Mouse (Mus musculus) heart, adult 2 months (tissue): ENCODE results near the gene Folr1. TPM values are rescaled to one million over a fixed set of nuclear protein-coding genes. Genes with fewer than 3 reads are reported as not detected.

Source experiments
- DNase-seq, 2 experiments: peaks; one replicate each; pipeline ENCODE4 v3.0.0; 2021
- H3K27ac ChIP-seq: fragments of 200-600 bp; 2 replicates; pipeline ENCODE4 v1.8.1; 2022
- H3K27me3 ChIP-seq: fragments of 200-500 bp; 2 replicates; pipeline ENCODE4 v1.6.1; 2012; ENCODE audit warnings: mild to moderate bottlenecking, low read length, inconsistent platforms, mixed read lengths; ENCODE audit not compliant: control insufficient read depth, insufficient read depth
- H3K36me3 ChIP-seq: fragments of 200-500 bp; 2 replicates; pipeline ENCODE4 v1.6.1; 2012; ENCODE audit warnings: low read length, inconsistent platforms; ENCODE audit not compliant: control insufficient read depth, insufficient read depth
- H3K4me1 ChIP-seq: fragments of 200-500 bp; 2 replicates; pipeline ENCODE4 v1.6.1; 2011; ENCODE audit warnings: low read length; ENCODE audit not compliant: control insufficient read depth, insufficient read depth
- H3K4me3 ChIP-seq: fragments of 200-600 bp; 2 replicates; pipeline ENCODE4 v1.8.1; 2022
- H3K79me2 ChIP-seq: fragments of 200-500 bp; replicated peaks from 2 replicates; pipeline ENCODE4 v1.6.1; 2012; ENCODE audit warnings: mild to moderate bottlenecking, inconsistent platforms, low read length, moderate library complexity, mixed read lengths; ENCODE audit not compliant: control insufficient read depth, insufficient read depth
- H3K9ac ChIP-seq: fragments of 200-500 bp; 2 replicates; pipeline ENCODE4 v1.6.1; 2012; ENCODE audit warnings: low read depth, mild to moderate bottlenecking, control low read depth, inconsistent platforms, low read length, mixed read lengths
- CTCF ChIP-seq: fragments of 200-600 bp; IDR thresholded peaks from 2 replicates; pipeline ENCODE4 v1.8.1; 2022; ENCODE audit warnings: antibody characterized with exemption, mild to moderate bottlenecking, moderate library complexity
- EP300 ChIP-seq: fragments of 200-500 bp; IDR thresholded peaks from 2 replicates; pipeline ENCODE4 v1.6.1; 2011; ENCODE audit warnings: low read depth, low read length, control low read depth; ENCODE audit not compliant: insufficient read depth
- POLR2A ChIP-seq: fragments of 200-500 bp; IDR thresholded peaks from 2 replicates; pipeline ENCODE4 v1.6.1; 2011; ENCODE audit warnings: mild to moderate bottlenecking, low read depth, low read length, control low read depth; ENCODE audit not compliant: insufficient read depth
- WGBS: fragments of 180-500 bp; shearing (Covaris S2); methylation state at CpG from one replicate; pipeline ENCODE4 v1.1.7; 2018; 5-methylcytosine and 5-hydroxymethylcytosine counted together
- intact Hi-C: fragments of 180-260 bp; cut with DNase I; formaldehyde crosslinking; loops from one replicate; pipeline ENCODE4 v1.15.1; 2025
- microRNA-seq, 2 experiments: library from miRNA; unstranded; fragments of <30 nt; microRNA quantifications; one replicate each; pipeline ENCODE4 v1.2.0; 2021
- polyA plus RNA-seq: library from polyadenylated mRNA; depleted of rRNA; stranded (reverse); fragments of >200 nt; gene quantifications from 2 replicates; pipeline ENCODE4 v1.2.3, GENCODE M21; 2012; rRNA removed
- total RNA-seq, 2 experiments: library from RNA; stranded (reverse); gene quantifications; 2 replicates each; pipeline ENCODE4 v1.2.3; 2021

The Folr1 gene
- total and polyA plus RNA-seq, 3 experiments, result 0.39 TPM; not detected in 2

- Histone ChIP-seq H3K79me2 (no peaks in the 10 kb centered on the region), H3K4me3 (no peak overlapping the region), H3K4me1 (peaks cover 3% of the 10 kb centered on the region; the same call in 1 of the 2 replicates), H3K36me3 (no peaks in the 10 kb centered on the region; the same call in 1 of the 2 replicates), H3K9ac (no peak overlapping the region), H3K27me3 (peaks cover 14% of the 10 kb centered on the region), H3K27ac (no peak overlapping the region)
- 61% methylated on average over 32 of the region's 32 CpGs for WGBS
- TF ChIP-seq CTCF (peak; percentile 57), POLR2A (no peak), EP300 (no peak)
- intact Hi-C loops, result no loop called here
- DNase-seq, result peak; percentile 33 to 38
Measured at GRCm38 (mm10) chr7:101822836-101823757, 47.5 kb downstream of the Folr1 start.

GRCm38 (mm10) chr7:101821571-101822501 lies 48.8 kb downstream of the Folr1 start:
- peak overlapping the region; percentile 67 for H3K9ac ChIP-seq
- WGBS, result under 1% methylated on average over 71 of the region's 71 CpGs
- peaks cover 3% of the 10 kb centered on the region; the same call in 1 of the 2 replicates for H3K4me1 ChIP-seq
- peak overlapping the region; percentile 43 for H3K4me3 ChIP-seq
- H3K27me3 ChIP-seq, result peaks cover 17% of the 10 kb centered on the region
- no peaks in the 10 kb centered on the region for H3K79me2 ChIP-seq
- H3K36me3 ChIP-seq, result no peaks in the 10 kb centered on the region
- intact Hi-C loops, result no loop called here
- peak overlapping the region; percentile 59 for H3K27ac ChIP-seq
- peak; percentile 74 to 79 for DNase-seq
- TF ChIP-seq CTCF (peak; percentile 14), POLR2A (no peak), EP300 (0 out of 2 replicates have a peak, but pooled peaks have one; percentile 3)

GRCm38 (mm10) chr7:101820295-101821030 lies 50.1 kb downstream of the Folr1 start:
- peak; percentile 18 to 36 for DNase-seq
- no peaks in the 10 kb centered on the region for H3K36me3 ChIP-seq
- TF ChIP-seq EP300 (no peak), POLR2A (0 out of 2 replicates have a peak, but pooled peaks have one; percentile 21), CTCF (no peak)
- peaks cover 3% of the 10 kb centered on the region; the same call in 1 of the 2 replicates for H3K4me1 ChIP-seq
- H3K9ac ChIP-seq, result peak overlapping the region; percentile 6; the same call in 1 of the 2 replicates
- H3K4me3 ChIP-seq, result peak overlapping the region; percentile 29; the same call in 1 of the 2 replicates
- no peaks in the 10 kb centered on the region for H3K79me2 ChIP-seq
- H3K27ac ChIP-seq, result no peak overlapping the region
- WGBS, result 14% methylated on average over 35 of the region's 35 CpGs
- intact Hi-C loops, result no loop called here
- peaks cover 17% of the 10 kb centered on the region for H3K27me3 ChIP-seq

- intact Hi-C loops, result no loop called here
- 3% methylated on average over 44 of the region's 45 CpGs for WGBS
- Histone ChIP-seq H3K27me3 (peaks cover 17% of the 10 kb centered on the region), H3K79me2 (no peaks in the 10 kb centered on the region), H3K27ac (no peak within 1 kb of the TSS), H3K4me3 (no peak within 1 kb of the TSS), H3K36me3 (no peaks in the 10 kb centered on the region), H3K4me1 (peaks cover 3% of the 10 kb centered on the region; the same call in 1 of the 2 replicates), H3K9ac (no peak within 1 kb of the TSS)
- no peak for DNase-seq
- TF ChIP-seq CTCF (no peak), EP300 (no peak), POLR2A (no peak)
Measured at GRCm38 (mm10) chr7:101817861-101818401, 52.7 kb downstream of the Folr1 start, which contains the start of gene Phox2a. Phox2a (plus strand) TSS chr7:101818313.

Small RNA genes within 50 kb of the gene (microRNA-seq; reads per million reads assigned to microRNA genes)
- 0 reads per million in 2 experiments for gene Gm22655

Other genes with a start within 250 kb of the Folr1 start
- 10 to 100 TPM; 72.6 to 79.2 TPM for gene Clpb, start 207.2 kb downstream of the Folr1 start, total RNA-seq
- 57.3 and 77.1 TPM in 2 replicates for gene Clpb, start 207.2 kb downstream of the Folr1 start, polyA plus RNA-seq
- gene Phox2a, start 52.5 kb downstream of the Folr1 start, total RNA-seq, result under 1 TPM; 0.14 to 0.34 TPM
- 0.20 and 0.33 TPM in 2 replicates for gene Phox2a, start 52.5 kb downstream of the Folr1 start, polyA plus RNA-seq
- gene Inppl1, start 32.6 kb downstream of the Folr1 start, total RNA-seq, result 100 to 1,000 TPM; 146 to 164 TPM
- gene Inppl1, start 32.6 kb downstream of the Folr1 start, polyA plus RNA-seq, result 170 and 177 TPM in 2 replicates
- 1 to 10 TPM; 5.2 to 6.0 TPM for gene Folr2, start 13.6 kb downstream of the Folr1 start, total RNA-seq
- 23.1 and 29.8 TPM in 2 replicates for gene Folr2, start 13.6 kb downstream of the Folr1 start, polyA plus RNA-seq
- gene Anapc15, start 7.1 kb downstream of the Folr1 start, total RNA-seq, result 10 to 100 TPM; 18.4 to 20.3 TPM
- 24.2 and 27.9 TPM in 2 replicates for gene Anapc15, start 7.1 kb downstream of the Folr1 start, polyA plus RNA-seq
- gene Lamtor1, start 35.1 kb upstream of the Folr1 start, total RNA-seq, result 100 to 1,000 TPM; 104 to 125 TPM
- gene Lamtor1, start 35.1 kb upstream of the Folr1 start, polyA plus RNA-seq, result 244 and 272 TPM in 2 replicates
- gene Tomt, start 35.6 kb upstream of the Folr1 start, total RNA-seq, result not detected
- 0.12 TPM in 1 of 2 replicates, not detected in the other for gene Tomt, start 35.6 kb upstream of the Folr1 start, polyA plus RNA-seq
- 1 to 10 TPM; 3.0 to 4.5 TPM for gene Lrrc51, start 63.1 kb upstream of the Folr1 start, total RNA-seq
- 7.5 and 11.6 TPM in 2 replicates for gene Lrrc51, start 63.1 kb upstream of the Folr1 start, polyA plus RNA-seq
- gene Numa1, start 63.3 kb upstream of the Folr1 start, total RNA-seq, result 10 to 100 TPM; 88.3 to 93.8 TPM
- 53.3 and 63.3 TPM in 2 replicates for gene Numa1, start 63.3 kb upstream of the Folr1 start, polyA plus RNA-seq
- 10 to 100 TPM in 1 of 2 experiments, 1 to 10 TPM in 1; 8.6 to 12.3 TPM for gene Il18bp, start 147.9 kb upstream of the Folr1 start, total RNA-seq
- gene Il18bp, start 147.9 kb upstream of the Folr1 start, polyA plus RNA-seq, result 14.4 and 21.8 TPM in 2 replicates
- 10 to 100 TPM; 20.7 to 23.9 TPM for gene Rnf121, start 194.7 kb upstream of the Folr1 start, total RNA-seq
- 21.3 and 33.9 TPM in 2 replicates for gene Rnf121, start 194.7 kb upstream of the Folr1 start, polyA plus RNA-seq
- 1 to 10 TPM; 5.7 to 6.5 TPM for gene Xndc1, start 194.7 kb upstream of the Folr1 start, total RNA-seq
- 11.2 and 18.6 TPM in 2 replicates for gene Xndc1, start 194.7 kb upstream of the Folr1 start, polyA plus RNA-seq
- gene Xntrpc, start 194.9 kb upstream of the Folr1 start, total RNA-seq, result under 1 TPM; 0.81 to 0.98 TPM
- 1.2 and 2.4 TPM in 2 replicates for gene Xntrpc, start 194.9 kb upstream of the Folr1 start, polyA plus RNA-seq
- under 1 TPM in 1 of 2 experiments, not detected in 1; 0.23 TPM for gene Trpc2, start 212.3 kb upstream of the Folr1 start, total RNA-seq
- gene Trpc2, start 212.3 kb upstream of the Folr1 start, polyA plus RNA-seq, result 0.70 and 1.2 TPM in 2 replicates
- 100 to 1,000 TPM; 242 to 279 TPM for gene Art1, start 231.0 kb upstream of the Folr1 start, total RNA-seq
- 251 and 293 TPM in 2 replicates for gene Art1, start 231.0 kb upstream of the Folr1 start, polyA plus RNA-seq
- gene Art5, start 238.7 kb upstream of the Folr1 start, total RNA-seq, result 10 to 100 TPM; 15.7 to 18.3 TPM
- gene Art5, start 238.7 kb upstream of the Folr1 start, polyA plus RNA-seq, result 13.8 and 13.9 TPM in 2 replicates
- gene Chrna10, start 246.0 kb upstream of the Folr1 start, total RNA-seq, result not detected
- gene Chrna10, start 246.0 kb upstream of the Folr1 start, polyA plus RNA-seq, result 0.21 TPM in 1 of 2 replicates, not detected in the other